Mouse (Mus musculus): ENCODE results near the gene Ltk.

DNA sequence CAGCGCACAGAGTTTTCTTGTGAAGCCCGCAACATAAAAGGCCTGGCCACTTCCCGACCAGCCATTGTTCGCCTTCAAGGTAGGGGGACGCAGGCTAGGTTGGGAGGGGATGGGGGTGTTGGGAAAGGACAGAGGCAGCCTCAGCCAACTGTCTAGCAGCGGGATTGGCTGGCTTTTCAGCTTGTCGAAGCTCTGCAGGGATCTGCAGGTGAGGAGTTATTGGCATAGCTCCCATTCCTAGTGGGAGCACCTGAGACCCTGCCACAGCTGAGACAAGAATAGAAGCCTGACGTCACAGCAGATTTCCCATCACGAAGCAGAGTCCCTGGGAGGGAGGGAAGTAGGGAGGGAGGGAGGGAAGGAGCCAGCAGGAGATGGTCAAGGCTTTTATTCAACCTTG, 44.5 kb upstream of the Ltk start:
- TF ChIP-seq CTCF (conservative IDR thresholded peaks at IDR 0.05; ENCODE audit: low read length) (no peak), POU5F1 (IDR thresholded peaks at IDR 0.05; ENCODE audit: borderline replicate concordance, low read length) (no peak), NANOG (IDR thresholded peaks at IDR 0.05; ENCODE audit: borderline replicate concordance, low read length) (no peak)

All from E14TG2a.4 (cell line).